Mouse (Mus musculus) stomach, embryonic 16.5 days (tissue): Measurements from ENCODE around the gene Pnpla2. TPM values are rescaled to one million over a fixed set of nuclear protein-coding genes. Genes with fewer than 3 reads are reported as not detected.
"Not testable (repeated sequence)": the region's sequence is repeated elsewhere in the genome, so short reads cannot be mapped to it uniquely, and the experiment has no call there.

Experiments
- ATAC-seq: fragments of 200-750 bp; cut with Nextera tagmentation; 2 replicates; pipeline ENCODE4 v1.8.0; 2017; ENCODE audit warnings: moderate number of reproducible peaks, moderate TSS enrichment; ENCODE audit not compliant: insufficient read depth, low FRiP score
- H3K27ac ChIP-seq: fragments of 300-500 bp; sonication (generic); 2 replicates; pipeline ENCODE4 v1.5.1; 2014; ENCODE audit warnings: low read length
- H3K27me3 ChIP-seq: fragments of 300-500 bp; sonication (generic); 2 replicates; pipeline ENCODE4 v1.6.1; 2014; ENCODE audit warnings: low read length, control low read depth, mixed read lengths; ENCODE audit not compliant: control insufficient read depth, insufficient read depth
- H3K36me3 ChIP-seq: fragments of 300-500 bp; sonication (generic); 2 replicates; pipeline ENCODE4 v1.6.1; 2014; ENCODE audit warnings: low read length; ENCODE audit not compliant: control insufficient read depth, insufficient read depth
- H3K4me1 ChIP-seq: fragments of 300-500 bp; sonication (generic); 2 replicates; pipeline ENCODE4 v1.6.1; 2014; ENCODE audit warnings: low read length, control low read depth, mixed read lengths; ENCODE audit not compliant: control insufficient read depth, insufficient read depth
- H3K4me2 ChIP-seq: fragments of 300-500 bp; sonication (generic); 2 replicates; pipeline ENCODE4 v1.6.1; 2014; ENCODE audit warnings: low read depth, low read length, mixed read lengths
- H3K4me3 ChIP-seq: fragments of 300-500 bp; sonication (generic); replicated peaks from 2 replicates; pipeline ENCODE4 v1.5.1; 2014; ENCODE audit warnings: mild to moderate bottlenecking, low read length
- H3K9ac ChIP-seq: fragments of 300-500 bp; sonication (generic); 2 replicates; pipeline ENCODE4 v1.6.1; 2014; ENCODE audit warnings: low read length
- H3K9me3 ChIP-seq: fragments of 300-500 bp; sonication (generic); replicated peaks from 2 replicates; pipeline ENCODE4 v1.6.1; 2016; ENCODE audit warnings: low read length, control low read depth; ENCODE audit not compliant: control insufficient read depth
- WGBS: fragments of 180-500 bp; shearing (Covaris S2); extraction: QIAGEN DNeasy Blood & Tissue Kit; methylation state at CpG from one replicate; pipeline ENCODE4 v1.1.7; 2014; 5-methylcytosine and 5-hydroxymethylcytosine counted together
- polyA plus RNA-seq: library from polyadenylated mRNA; unstranded; fragments of >200 nt; fragmentation: Nextera tagmentation; extraction: Ambion mirVana; gene quantifications from 2 replicates; pipeline ENCODE4 v1.2.1, GENCODE M21; 2015

Pnpla2 gene
- polyA plus RNA-seq, 1 experiment from 2014 or later, result 34.0 TPM

GRCm38 (mm10) chr7:141441460-141441859 is 13.5 kb upstream of the Pnpla2 start:
- H3K27ac ChIP-seq, result no peak overlapping the region
- H3K9me3 ChIP-seq, result no peaks in the 10 kb centered on the region
- no peak for ATAC-seq
- H3K27me3 ChIP-seq, result no peaks in the 10 kb centered on the region
- no peak overlapping the region for H3K4me3 ChIP-seq
- no peak overlapping the region for H3K9ac ChIP-seq
- no peaks in the 10 kb centered on the region for H3K36me3 ChIP-seq
- WGBS, result 91% methylated on average over 9 of the region's 9 CpGs
- peaks cover 28% of the 10 kb centered on the region for H3K4me1 ChIP-seq
- H3K4me2 ChIP-seq, result no peak overlapping the region

- peak overlapping the region; percentile 51; the same call in 1 of the 2 replicates for H3K4me3 ChIP-seq
- WGBS, result 94% methylated on average over 13 of the region's 13 CpGs
- no peak overlapping the region for H3K27ac ChIP-seq
- peaks cover 24% of the 10 kb centered on the region for H3K4me1 ChIP-seq
- no peak for ATAC-seq
- H3K36me3 ChIP-seq, result no peaks in the 10 kb centered on the region
- no peaks in the 10 kb centered on the region for H3K9me3 ChIP-seq
- peak overlapping the region; percentile 72 for H3K4me2 ChIP-seq
- no peaks in the 10 kb centered on the region for H3K27me3 ChIP-seq
- peak overlapping the region; percentile 77 for H3K9ac ChIP-seq
Measured at GRCm38 (mm10) chr7:141442199-141442598, 12.8 kb upstream of the Pnpla2 start.

- no peaks in the 10 kb centered on the region for H3K27me3 ChIP-seq
- H3K9me3 ChIP-seq, result no peaks in the 10 kb centered on the region
- H3K36me3 ChIP-seq, result no peaks in the 10 kb centered on the region
- H3K4me2 ChIP-seq, result peak overlapping the region; percentile 72
- H3K27ac ChIP-seq, result peak overlapping the region; percentile 71
- no peak for ATAC-seq
- 16% methylated on average over 12 of the region's 12 CpGs for WGBS
- H3K4me3 ChIP-seq, result peak overlapping the region; percentile 51
- peaks cover 26% of the 10 kb centered on the region for H3K4me1 ChIP-seq
- peak overlapping the region; percentile 77 for H3K9ac ChIP-seq
Measured at GRCm38 (mm10) chr7:141443081-141443821, 11.7 kb upstream of the Pnpla2 start.

GRCm38 (mm10) chr7:141443828-141444237 is 11.2 kb upstream of the Pnpla2 start, which contains the start of gene Pidd1:
Gene Pidd1 (minus strand): TSS chr7:141444025.
- Histone ChIP-seq H3K4me1 (peaks cover 31% of the 10 kb centered on the region), H3K9ac (peak within 1 kb of the TSS; percentile 77), H3K4me3 (peak within 1 kb of the TSS; percentile 51), H3K4me2 (peak within 1 kb of the TSS; percentile 72), H3K9me3 (no peaks in the 10 kb centered on the region), H3K27me3 (no peaks in the 10 kb centered on the region), H3K36me3 (0 out of 2 replicates have a peak, but pooled peaks cover 3% of the 10 kb centered on the region), H3K27ac (peak within 1 kb of the TSS; percentile 71)
- ATAC-seq, result peak; percentile 68; the same call in 1 of the 2 replicates
- WGBS, result under 1% methylated on average over 25 of the region's 25 CpGs

GRCm38 (mm10) chr7:141446374-141446773 is 8.6 kb upstream of the Pnpla2 start:
- not testable (repeated sequence) for H3K27me3 ChIP-seq, H3K27ac ChIP-seq, ATAC-seq, H3K9ac ChIP-seq, H3K9me3 ChIP-seq, H3K4me3 ChIP-seq
- Histone ChIP-seq H3K4me1 (peaks cover 25% of the 10 kb centered on the region), H3K36me3 (peaks cover 11% of the 10 kb centered on the region; the same call in 1 of the 2 replicates), H3K4me2 (peak overlapping the region; percentile 54; the same call in 1 of the 2 replicates)
- 65% methylated on average over 3 of the region's 3 CpGs for WGBS

GRCm38 (mm10) chr7:141447110-141447991 is 7.6 kb upstream of the Pnpla2 start, which contains the start of gene Rplp2:
Gene Rplp2 (plus strand): TSS chr7:141447370.
- H3K4me1 ChIP-seq, result peaks cover 21% of the 10 kb centered on the region

GRCm38 (mm10) chr7:141451928-141452327 is 3.1 kb upstream of the Pnpla2 start:
- ATAC-seq, result no peak
- H3K9ac ChIP-seq, result no peak overlapping the region
- no peak overlapping the region for H3K4me3 ChIP-seq
- no peak overlapping the region for H3K27ac ChIP-seq
- H3K4me1 ChIP-seq, result peaks cover 7% of the 10 kb centered on the region
- H3K36me3 ChIP-seq, result peaks cover 20% of the 10 kb centered on the region; the same call in 1 of the 2 replicates
- no peaks in the 10 kb centered on the region for H3K27me3 ChIP-seq
- H3K4me2 ChIP-seq, result no peak overlapping the region
- no peaks in the 10 kb centered on the region for H3K9me3 ChIP-seq

More at GRCm38 (mm10) chr7:141447110-141447991, 7.6 kb upstream of the Pnpla2 start, which contains the start of gene Rplp2:
- peaks cover 20% of the 10 kb centered on the region; the same call in 1 of the 2 replicates for H3K36me3 ChIP-seq
- WGBS, result under 1% methylated on average over 63 of the region's 63 CpGs
- H3K4me3 ChIP-seq, result peak within 1 kb of the TSS; percentile 91
- H3K27ac ChIP-seq, result peak within 1 kb of the TSS; percentile 92
- ATAC-seq, result peak; percentile 90
- peak within 1 kb of the TSS; percentile 94 for H3K9ac ChIP-seq
- no peaks in the 10 kb centered on the region for H3K27me3 ChIP-seq
- no peaks in the 10 kb centered on the region for H3K9me3 ChIP-seq
- peak within 1 kb of the TSS; percentile 89 for H3K4me2 ChIP-seq

GRCm38 (mm10) chr7:141453636-141454035 is 1.4 kb upstream of the Pnpla2 start:
- Histone ChIP-seq H3K27me3 (no peaks in the 10 kb centered on the region), H3K36me3 (peaks cover 18% of the 10 kb centered on the region; the same call in 1 of the 2 replicates), H3K27ac (no peak overlapping the region), H3K9me3 (no peaks in the 10 kb centered on the region), H3K4me3 (no peak overlapping the region), H3K9ac (no peak overlapping the region), H3K4me2 (no peak overlapping the region), H3K4me1 (peaks cover 2% of the 10 kb centered on the region)
- WGBS, result 74% methylated on average over 2 of the region's 2 CpGs
- no peak for ATAC-seq
